Mouse (Mus musculus): ENCODE measurements at regions not wholly inside any gene's neighbourhood (a gene's known extent, or its start where the extent isn't known, plus 50 kb on each side); places are given as distances from the start of the nearest gene placed in this dataset.

DNA sequence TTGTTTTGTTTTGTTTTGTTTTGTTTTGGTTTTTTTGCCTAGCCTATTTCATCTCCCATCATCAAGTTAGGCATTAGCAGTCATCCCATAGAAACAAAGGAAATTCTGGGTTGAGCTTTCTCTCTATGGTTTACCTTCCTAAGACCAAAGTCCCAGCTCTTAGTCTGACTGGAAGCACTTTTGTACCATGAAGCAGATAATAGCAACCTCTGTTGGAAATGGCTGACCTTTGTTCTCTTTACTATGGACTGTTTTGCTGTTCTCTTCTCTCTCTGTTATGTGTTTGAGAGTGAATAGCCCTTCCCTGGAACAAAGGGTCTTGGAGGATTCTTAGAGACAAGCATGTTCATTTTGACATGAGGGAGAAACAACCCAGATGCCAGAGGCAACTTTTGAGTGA is 1681.7 kb upstream of the 5930422O12Rik start:
- no peaks in the 10 kb centered on the region for H3K27me3 ChIP-seq
- no peak overlapping the region for H3K4me2 ChIP-seq
- H3K9me3 ChIP-seq (replicated peaks) = no peaks in the 10 kb centered on the region
- H3K9ac ChIP-seq = no peak overlapping the region
- H3K27ac ChIP-seq = no peak overlapping the region
- H3K36me3 ChIP-seq = no peaks in the 10 kb centered on the region
- H3K4me3 ChIP-seq = no peak overlapping the region
- no peak for ATAC-seq (replicated peaks; ENCODE audit: insufficient number of reproducible peaks, insufficient read depth, low FRiP score, low read depth)
- no peaks in the 10 kb centered on the region for H3K4me1 ChIP-seq (replicated peaks)

DNA sequence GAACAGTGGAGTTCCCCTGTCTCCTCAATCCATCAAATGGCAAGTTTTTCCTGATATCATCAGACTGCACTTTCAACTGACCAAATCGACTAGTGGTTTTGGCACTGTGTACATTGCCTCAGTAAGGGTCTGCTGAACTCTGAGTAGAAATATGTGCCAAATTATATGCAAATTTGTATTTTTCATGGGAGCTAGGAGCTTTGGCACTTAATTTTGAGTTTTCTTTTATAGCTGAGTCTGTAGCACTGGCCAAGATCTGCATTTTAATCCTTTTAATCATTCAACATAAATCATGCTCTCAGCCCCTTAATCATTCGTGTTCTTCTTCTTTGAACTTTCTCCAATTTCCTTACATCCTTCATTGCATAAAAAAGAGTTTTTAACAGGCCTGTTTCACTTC is 1678.5 kb upstream of the 5930422O12Rik start:
- Histone ChIP-seq H3K27me3 (no peaks in the 10 kb centered on the region), H3K9me3 (replicated peaks) (no peaks in the 10 kb centered on the region), H3K36me3 (no peaks in the 10 kb centered on the region), H3K27ac (no peak overlapping the region), H3K4me1 (replicated peaks) (no peaks in the 10 kb centered on the region), H3K4me3 (no peak overlapping the region), H3K4me2 (no peak overlapping the region), H3K9ac (no peak overlapping the region)
- no peak for ATAC-seq (replicated peaks; ENCODE audit: insufficient number of reproducible peaks, insufficient read depth, low FRiP score, low read depth)
- WGBS = 53% methylated on average over 2 of the region's 2 CpGs

DNA sequence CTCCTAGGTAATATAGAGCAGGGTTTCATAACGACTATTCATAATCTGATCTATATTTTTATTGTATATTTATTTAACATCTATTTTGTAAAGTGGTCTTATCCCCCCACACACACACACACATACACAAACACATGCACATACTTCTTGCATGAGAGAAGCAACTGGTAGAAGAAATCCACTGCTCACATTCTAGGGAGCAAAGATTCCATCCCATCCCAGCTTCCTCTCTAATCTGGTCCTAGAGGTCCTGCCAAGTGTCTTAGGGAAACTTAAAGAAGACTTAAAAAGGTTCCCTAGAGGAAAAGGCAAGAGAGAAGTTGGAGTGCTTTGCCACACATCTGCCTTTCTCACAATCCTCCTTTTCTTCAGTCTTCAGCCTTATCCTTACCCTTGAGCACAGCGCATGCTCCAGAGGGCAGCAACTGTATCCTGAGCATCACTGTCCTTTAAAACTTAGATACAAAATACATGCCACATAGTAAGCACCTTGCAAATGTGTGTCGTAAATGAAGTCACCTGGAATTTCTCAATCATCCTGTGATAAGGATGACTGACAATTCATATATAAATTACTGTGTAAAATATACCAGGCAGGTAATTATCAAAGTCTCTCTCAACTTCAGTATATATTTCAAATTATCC is 1677.9 kb upstream of the 5930422O12Rik start:
- Histone ChIP-seq H3K9me3 (replicated peaks) (no peaks in the 10 kb centered on the region), H3K27ac (no peak overlapping the region), H3K4me2 (no peak overlapping the region), H3K4me1 (replicated peaks) (no peaks in the 10 kb centered on the region), H3K27me3 (no peaks in the 10 kb centered on the region), H3K36me3 (no peaks in the 10 kb centered on the region), H3K4me3 (no peak overlapping the region), H3K9ac (no peak overlapping the region)
- WGBS = 73% methylated on average over 3 of the region's 3 CpGs
- no peak for ATAC-seq (replicated peaks; ENCODE audit: insufficient number of reproducible peaks, insufficient read depth, low FRiP score, low read depth)

DNA sequence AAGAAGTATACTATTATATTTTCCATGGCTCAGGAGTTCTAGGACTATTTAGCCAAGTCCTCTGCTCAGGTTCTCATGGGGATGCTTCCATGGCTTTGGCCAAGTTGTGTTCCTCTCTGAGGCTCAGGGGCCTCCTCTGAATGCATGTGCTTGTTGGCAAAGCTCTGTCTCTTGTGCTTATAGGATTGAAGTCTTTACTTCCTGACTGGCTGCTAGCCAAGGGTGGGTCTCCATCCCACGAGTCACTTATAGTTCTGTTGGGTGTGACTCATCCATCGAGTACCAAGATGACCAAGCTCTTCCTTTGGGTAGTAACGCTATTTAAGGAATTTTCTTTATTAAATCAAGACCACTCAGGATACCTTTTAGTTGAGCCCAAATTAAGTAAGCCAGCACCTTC is 1672.8 kb upstream of the 5930422O12Rik start:
- Histone ChIP-seq H3K9ac (no peak overlapping the region), H3K36me3 (no peaks in the 10 kb centered on the region), H3K4me1 (replicated peaks) (no peaks in the 10 kb centered on the region), H3K27ac (no peak overlapping the region), H3K9me3 (replicated peaks) (no peaks in the 10 kb centered on the region), H3K27me3 (no peaks in the 10 kb centered on the region), H3K4me3 (no peak overlapping the region), H3K4me2 (no peak overlapping the region)
- no peak for ATAC-seq (replicated peaks; ENCODE audit: insufficient number of reproducible peaks, insufficient read depth, low FRiP score, low read depth)
- 45% methylated on average over 3 of the region's 3 CpGs for WGBS

DNA sequence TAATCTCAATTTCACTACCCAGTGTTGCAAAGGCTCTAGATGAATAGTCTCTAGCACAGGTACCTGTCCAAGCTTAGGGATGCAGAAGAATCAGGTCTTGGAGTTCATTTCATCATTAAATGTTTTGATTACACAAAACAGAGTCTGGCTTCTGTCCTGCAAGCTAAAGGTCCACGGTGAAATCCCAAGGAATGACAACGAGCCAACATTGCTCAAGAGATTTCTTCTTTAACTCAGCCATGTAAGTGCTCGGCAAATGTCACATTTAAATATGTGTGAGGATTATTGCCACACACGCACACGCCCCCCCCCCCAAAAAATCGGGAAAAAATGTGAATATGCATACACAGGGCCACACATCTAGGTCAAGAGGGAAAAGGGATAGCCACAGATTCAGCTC is 1666.4 kb upstream of the 5930422O12Rik start:
- Histone ChIP-seq H3K27ac (no peak overlapping the region), H3K27me3 (no peaks in the 10 kb centered on the region), H3K36me3 (no peaks in the 10 kb centered on the region), H3K9ac (no peak overlapping the region), H3K4me1 (replicated peaks) (no peaks in the 10 kb centered on the region), H3K9me3 (replicated peaks) (no peaks in the 10 kb centered on the region), H3K4me2 (no peak overlapping the region), H3K4me3 (no peak overlapping the region)
- WGBS = 78% methylated on average over 6 of the region's 6 CpGs
- ATAC-seq (replicated peaks; ENCODE audit: insufficient number of reproducible peaks, insufficient read depth, low FRiP score, low read depth) = no peak
